Mouse (Mus musculus): ENCODE data around the gene Dock9. TPM values are rescaled to one million over a fixed set of nuclear protein-coding genes. Genes with fewer than 3 reads are reported as not detected.

Dock9 gene
- polyA plus RNA-seq, 1 experiment from 2014 or later, result 15.8 TPM

Other genes starting within 250 kb of the Dock9 start
- 51.0 and 54.4 TPM in 2 replicates for gene Ubac2, start 80.8 kb upstream of the Dock9 start, polyA plus RNA-seq (2015; fragmentation: Nextera tagmentation; extraction: Ambion mirVana)
- 0.28 TPM in 1 of 2 replicates, not detected in the other for gene Gpr18, start 117.9 kb upstream of the Dock9 start, polyA plus RNA-seq (2015; fragmentation: Nextera tagmentation; extraction: Ambion mirVana)
- 1.1 and 1.3 TPM in 2 replicates for gene Gpr183, start 167.4 kb upstream of the Dock9 start, polyA plus RNA-seq (2015; fragmentation: Nextera tagmentation; extraction: Ambion mirVana)
- not detected in 2 replicates for gene Timm8a2, start 236.8 kb upstream of the Dock9 start, polyA plus RNA-seq (2015; fragmentation: Nextera tagmentation; extraction: Ambion mirVana)

Measured in forebrain, embryonic 16.5 days (tissue).